Mouse (Mus musculus): ENCODE results near the gene Cxcr2.

Gene Cxcr2

GRCm38 (mm10) chr1:74199046-74199445 is 45.3 kb downstream of the Cxcr2 start:
- DNase-seq, result no peak

- DNase-seq, result no peak
Observed at GRCm38 (mm10) chr1:74201048-74201844, 47.5 kb downstream of the Cxcr2 start.

- DNase-seq, result no peak
Observed at GRCm38 (mm10) chr1:74203457-74203856, 49.7 kb downstream of the Cxcr2 start.

- peak in 1 of 2 experiments; percentile 31 for DNase-seq
Observed at GRCm38 (mm10) chr1:74205881-74206280, 52.1 kb downstream of the Cxcr2 start.

- no peak for DNase-seq
Observed at GRCm38 (mm10) chr1:74206642-74207041, 52.9 kb downstream of the Cxcr2 start.

GRCm38 (mm10) chr1:74207906-74208305 is 54.1 kb downstream of the Cxcr2 start:
- peak in 1 of 2 experiments; percentile 19 for DNase-seq

- DNase-seq, result no peak
Observed at GRCm38 (mm10) chr1:74208941-74209340, 55.2 kb downstream of the Cxcr2 start.

Measured in cerebellum, postnatal 36 days (tissue).